Mouse (Mus musculus) E14TG2a.4 (cell line): ENCODE data around the gene Tbc1d9b.
A peak's percentile ranks its signal among the peaks of the same experiment; 100 is the strongest.
"Not testable (repeated sequence)": the region's sequence is repeated elsewhere in the genome, so short reads cannot be mapped to it uniquely, and the experiment has no call there.

ENCODE experiments used
- H3K27me3 ChIP-seq: 2 replicates; pipeline ENCODE4 v1.6.1; 2014; ENCODE audit warnings: low read length, control low read depth; ENCODE audit not compliant: insufficient read depth
- H3K36me3 ChIP-seq: 2 replicates; pipeline ENCODE4 v1.6.1; 2014; ENCODE audit warnings: low read length, control low read depth; ENCODE audit not compliant: insufficient read depth
- H3K4me1 ChIP-seq: replicated peaks from 2 replicates; pipeline ENCODE4 v1.6.1; 2014; ENCODE audit warnings: low read depth, low read length, control low read depth
- H3K4me3 ChIP-seq: replicated peaks from 2 replicates; pipeline ENCODE4 v1.5.1; 2014; ENCODE audit warnings: mild to moderate bottlenecking, low read length
- H3K9me3 ChIP-seq: 2 replicates; pipeline ENCODE4 v1.6.1; 2014; ENCODE audit warnings: low read length, control low read depth
- CTCF ChIP-seq: conservative IDR thresholded peaks from 2 replicates; pipeline ENCODE4 v1.5.1; 2014; ENCODE audit warnings: low read length
- NANOG ChIP-seq: IDR thresholded peaks from 2 replicates; pipeline ENCODE4 v1.6.1; 2014; ENCODE audit warnings: borderline replicate concordance, low read length, mixed read lengths
- POU5F1 ChIP-seq: IDR thresholded peaks from 2 replicates; pipeline ENCODE4 v1.6.1; 2014; ENCODE audit warnings: low read length, borderline replicate concordance

Gene Tbc1d9b

DNA sequence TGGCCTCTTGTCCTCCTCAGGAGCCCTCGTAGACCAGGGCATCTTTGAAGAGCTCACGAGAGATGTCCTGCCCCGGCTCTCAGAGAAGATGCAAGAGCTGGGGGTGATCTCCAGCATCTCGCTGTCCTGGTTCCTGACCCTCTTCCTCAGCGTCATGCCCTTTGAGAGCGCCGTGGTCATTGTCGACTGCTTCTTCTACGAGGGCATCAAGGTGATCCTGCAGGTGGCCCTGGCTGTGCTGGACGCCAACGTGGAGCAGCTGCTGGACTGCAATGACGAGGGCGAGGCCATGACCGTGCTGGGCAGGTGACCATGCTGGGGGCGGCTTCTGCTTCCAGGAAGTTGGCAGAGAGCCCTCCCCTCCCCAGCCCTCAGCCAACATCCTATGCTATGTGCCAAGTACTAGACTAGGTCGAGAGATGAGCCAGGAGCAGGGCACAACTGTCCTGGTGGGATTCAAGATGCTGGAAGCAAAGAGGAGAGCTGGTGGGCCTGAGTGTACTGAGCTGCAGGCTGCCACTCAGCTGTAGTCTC, 25.6 kb downstream of the Tbc1d9b start:
- no peak for TF ChIP-seq POU5F1
- no peak for TF ChIP-seq CTCF
- no peak for TF ChIP-seq NANOG
- Histone ChIP-seq H3K4me1 (peaks cover 26% of the 10 kb centered on the region), H3K36me3 (peaks cover 64% of the 10 kb centered on the region), H3K9me3 (no peaks in the 10 kb centered on the region), H3K27me3 (no peaks in the 10 kb centered on the region), H3K4me3 (no peak overlapping the region)

DNA sequence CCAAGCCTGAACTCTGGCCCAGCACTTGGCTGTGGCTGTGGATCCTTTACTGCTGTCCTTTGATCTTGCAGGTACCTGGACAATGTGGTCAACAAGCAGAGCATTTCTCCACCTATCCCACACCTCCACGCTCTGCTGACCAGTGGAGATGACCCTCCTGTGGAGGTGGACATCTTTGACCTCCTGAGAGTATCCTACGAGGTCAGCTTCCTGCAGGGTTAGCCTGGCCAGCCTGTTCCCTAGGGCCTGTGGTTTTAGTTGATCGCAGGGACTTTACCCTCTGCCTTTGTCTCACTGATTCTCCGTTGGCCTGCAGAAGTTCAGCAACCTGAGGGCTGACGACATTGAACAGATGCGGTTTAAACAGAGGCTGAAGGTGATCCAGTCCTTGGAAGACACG, 27.1 kb downstream of the Tbc1d9b start:
- no peaks in the 10 kb centered on the region for H3K27me3 ChIP-seq
- H3K36me3 ChIP-seq, result peaks cover 48% of the 10 kb centered on the region
- TF ChIP-seq POU5F1 (no peak), CTCF (no peak), NANOG (no peak)
- no peaks in the 10 kb centered on the region for H3K9me3 ChIP-seq
- peaks cover 27% of the 10 kb centered on the region for H3K4me1 ChIP-seq
- no peak overlapping the region for H3K4me3 ChIP-seq

DNA sequence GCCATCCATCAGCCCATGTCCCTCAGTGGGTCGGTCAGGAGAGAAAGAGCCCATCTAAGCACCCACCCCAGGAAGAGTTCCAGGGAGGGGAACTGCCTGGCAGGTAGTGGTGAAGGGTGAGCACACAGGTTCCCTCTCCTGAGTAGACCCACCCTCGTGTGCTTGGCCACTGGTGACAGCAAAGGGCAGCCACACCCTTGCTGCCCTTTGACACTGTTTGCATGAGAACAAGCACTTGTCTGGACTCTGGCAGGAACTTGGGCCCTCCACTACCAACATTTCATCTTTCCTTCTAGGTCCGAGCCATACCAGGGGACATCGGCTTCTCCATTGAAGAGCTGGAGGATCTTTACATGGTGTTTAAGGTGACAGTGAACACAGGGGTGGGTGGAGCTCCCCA, 28.2 kb downstream of the Tbc1d9b start:
- no peaks in the 10 kb centered on the region for H3K9me3 ChIP-seq
- peaks cover 18% of the 10 kb centered on the region for H3K4me1 ChIP-seq
- no peaks in the 10 kb centered on the region for H3K27me3 ChIP-seq
- H3K4me3 ChIP-seq, result no peak overlapping the region
- H3K36me3 ChIP-seq, result peaks cover 43% of the 10 kb centered on the region
- TF ChIP-seq NANOG, result no peak
- TF ChIP-seq POU5F1, result no peak
- TF ChIP-seq CTCF, result no peak

DNA sequence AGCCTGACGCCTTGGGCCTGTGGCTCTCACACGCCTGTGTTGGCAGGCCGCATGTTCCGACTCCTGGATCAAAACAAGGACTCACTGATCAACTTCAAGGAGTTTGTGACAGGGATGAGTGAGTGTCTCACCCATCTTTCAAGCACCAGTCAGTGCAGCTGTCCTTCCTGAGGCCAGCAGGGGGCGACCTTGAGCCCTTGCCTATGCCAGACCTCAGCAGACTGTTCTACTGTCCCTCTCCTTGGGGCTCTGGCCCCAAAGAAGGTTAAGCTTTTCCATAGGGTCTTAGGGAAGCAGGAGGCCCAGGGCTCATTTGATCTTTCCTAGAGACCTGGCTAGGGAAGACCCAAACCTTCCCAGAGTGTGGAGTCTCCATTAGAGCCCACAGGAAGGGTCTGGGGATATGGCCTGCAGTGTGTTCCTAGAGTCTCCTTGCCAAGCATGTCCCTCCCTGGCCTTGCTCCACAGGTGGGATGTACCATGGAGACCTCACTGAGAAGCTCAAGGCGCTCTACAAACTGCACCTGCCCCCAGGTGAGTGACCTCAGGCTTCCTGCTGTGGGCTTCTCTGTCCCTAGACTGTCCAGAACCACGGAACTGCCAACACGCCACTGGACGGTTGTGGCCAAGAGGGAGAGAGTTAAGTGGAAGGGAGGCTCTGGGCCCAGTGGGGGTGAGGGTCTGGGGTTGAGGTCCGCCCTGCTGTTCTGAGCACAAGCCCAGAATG, 30.5 kb downstream of the Tbc1d9b start:
- no peak for TF ChIP-seq POU5F1
- TF ChIP-seq CTCF, result peak; percentile 99
- TF ChIP-seq NANOG, result no peak
- no peaks in the 10 kb centered on the region for H3K27me3 ChIP-seq
- H3K36me3 ChIP-seq, result peaks cover 28% of the 10 kb centered on the region
- H3K9me3 ChIP-seq, result no peaks in the 10 kb centered on the region
- 0 out of 2 replicates have a peak overlapping the region, but pooled peaks have one; percentile 7 for H3K4me3 ChIP-seq
- peaks cover 17% of the 10 kb centered on the region for H3K4me1 ChIP-seq

DNA sequence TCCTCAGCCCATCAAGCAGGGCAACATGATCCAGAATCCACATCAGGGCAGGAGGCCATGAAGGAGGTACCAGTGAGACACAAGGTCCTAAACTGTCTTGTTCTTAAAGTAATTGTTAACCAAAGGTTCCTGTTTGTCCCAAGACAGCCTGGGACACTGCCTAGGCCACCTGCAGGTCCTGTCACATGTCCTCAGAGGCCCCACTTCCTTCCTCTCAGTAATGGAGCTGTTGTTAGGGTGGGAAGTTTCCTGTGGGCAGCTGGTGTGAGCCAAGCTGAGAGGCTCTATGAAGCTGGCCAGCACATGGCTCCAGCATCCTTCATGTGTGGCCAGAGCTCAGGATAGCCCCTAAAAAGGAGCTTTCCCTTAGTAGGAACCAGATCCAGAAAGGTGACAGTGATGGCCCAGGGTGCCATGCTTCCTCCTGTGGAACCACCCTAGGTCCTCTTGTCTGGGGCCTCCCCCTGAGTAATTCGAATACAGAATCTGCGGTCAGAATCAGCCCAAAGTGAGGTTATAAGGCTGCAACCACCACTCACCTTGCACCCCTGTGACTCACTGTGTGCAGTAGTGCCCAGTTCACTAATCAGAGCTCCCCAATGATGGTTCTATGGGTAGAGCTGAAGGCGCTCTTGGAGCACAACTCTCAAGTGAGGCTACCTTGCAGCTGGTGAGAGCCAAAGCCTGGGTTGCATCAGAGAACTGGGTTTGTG, 31.3 kb downstream of the Tbc1d9b start:
- TF ChIP-seq POU5F1 (no peak), CTCF (no peak), NANOG (no peak)
- Histone ChIP-seq H3K36me3 (peaks cover 20% of the 10 kb centered on the region), H3K4me3 (no peak overlapping the region), H3K27me3 (no peaks in the 10 kb centered on the region), H3K4me1 (peaks cover 17% of the 10 kb centered on the region), H3K9me3 (no peaks in the 10 kb centered on the region)

DNA sequence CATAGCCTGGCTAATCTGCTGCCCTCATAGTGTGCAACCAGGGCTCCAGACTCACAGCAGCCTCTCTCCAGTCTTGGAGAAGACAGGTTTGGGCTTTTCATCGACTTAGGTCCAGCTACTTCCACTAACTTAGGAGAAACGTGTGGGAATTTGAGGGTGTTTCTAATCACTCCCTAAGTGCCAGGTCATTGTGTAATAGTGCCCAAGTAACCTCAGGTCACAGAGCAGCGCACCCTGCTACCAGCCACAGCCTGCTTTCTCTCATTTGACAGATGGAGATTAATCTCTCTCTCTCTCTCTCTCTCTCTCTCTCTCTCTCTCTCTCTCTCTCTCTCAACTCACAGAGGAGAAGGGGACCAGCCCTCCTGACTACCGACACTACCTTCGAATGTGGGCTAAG, 37.2 kb downstream of the Tbc1d9b start:
- peaks cover 24% of the 10 kb centered on the region for H3K36me3 ChIP-seq
- H3K27me3 ChIP-seq, result no peaks in the 10 kb centered on the region
- peaks cover 12% of the 10 kb centered on the region for H3K4me1 ChIP-seq
- H3K9me3 ChIP-seq, result no peaks in the 10 kb centered on the region
- TF ChIP-seq CTCF, result no peak
- TF ChIP-seq POU5F1, result no peak
- no peak for TF ChIP-seq NANOG
- no peak overlapping the region for H3K4me3 ChIP-seq

DNA sequence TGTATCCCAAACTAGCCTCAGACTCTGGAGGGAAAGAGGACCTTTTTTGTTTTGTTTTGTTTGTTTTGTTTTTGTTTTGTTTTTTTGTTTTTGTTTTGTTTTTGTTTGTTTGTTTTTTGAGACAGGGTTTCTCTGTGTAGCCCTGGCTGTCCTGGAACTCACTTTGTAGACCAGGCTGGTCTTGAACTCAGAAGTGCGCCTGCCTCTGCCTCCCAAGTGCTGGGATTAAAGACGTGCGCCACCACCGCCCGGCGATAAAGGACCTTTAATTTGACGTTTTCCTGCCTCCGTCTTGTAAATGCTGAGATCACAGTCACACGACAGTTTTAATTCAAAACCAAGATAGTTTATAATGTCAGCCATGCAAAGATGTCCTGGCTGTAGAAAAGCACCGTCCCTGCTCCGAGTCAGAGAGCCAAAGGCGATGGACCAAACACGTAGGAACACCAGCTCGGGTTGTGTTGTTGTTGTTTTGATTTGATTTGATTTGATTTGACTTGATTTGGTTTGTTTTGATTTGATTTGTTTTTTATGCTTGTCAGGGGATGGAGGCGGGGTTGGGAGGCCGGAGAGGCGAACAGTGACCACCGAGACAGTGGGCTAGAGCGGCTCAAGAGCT, 43.0 kb downstream of the Tbc1d9b start, which contains the start of gene Mrnip:
Gene Mrnip, plus strand, starts transcription at position 334 of the 619 bp plus-strand sequence.
- peaks cover 40% of the 10 kb centered on the region for H3K36me3 ChIP-seq
- not testable (repeated sequence) for H3K9me3 ChIP-seq, H3K27me3 ChIP-seq
- H3K4me3 ChIP-seq, result peak within 1 kb of the TSS; percentile 91
- H3K4me1 ChIP-seq, result peaks cover 48% of the 10 kb centered on the region

DNA sequence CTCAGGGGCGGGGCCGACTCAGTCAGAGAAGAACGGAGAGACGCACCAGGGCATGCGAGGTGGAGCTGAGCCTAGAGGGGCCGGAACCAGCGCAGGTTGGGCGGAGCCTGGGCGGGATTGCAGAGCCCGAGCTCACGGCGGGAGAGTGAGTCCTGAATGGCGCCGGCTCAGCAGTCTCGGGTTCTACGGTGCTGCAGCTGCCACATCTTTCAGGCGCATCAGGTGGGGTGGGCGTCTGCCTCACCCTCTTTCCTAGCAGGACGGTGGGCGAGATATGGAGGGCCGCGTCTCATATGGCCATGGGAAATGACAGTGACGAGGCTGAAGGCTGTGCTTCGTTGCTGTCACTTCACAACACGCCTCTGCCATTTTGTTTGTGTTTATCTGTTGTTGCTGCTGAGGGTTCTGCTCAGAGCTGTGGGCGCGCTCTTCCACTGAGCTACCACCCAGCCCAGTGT, 43.6 kb downstream of the Tbc1d9b start:
- TF ChIP-seq CTCF (no peak), POU5F1 (no peak), NANOG (no peak)
- H3K36me3 ChIP-seq, result peaks cover 43% of the 10 kb centered on the region

More for the DNA sequence above, 43.6 kb downstream of the Tbc1d9b start:
- Histone ChIP-seq H3K27me3 (no peaks in the 10 kb centered on the region), H3K4me1 (peaks cover 48% of the 10 kb centered on the region), H3K9me3 (no peaks in the 10 kb centered on the region), H3K4me3 (peak overlapping the region; percentile 91)
